Mouse (Mus musculus) lung, embryonic 16.5 days (tissue): ENCODE measurements around the gene Antxr2. TPM values are rescaled to one million over a fixed set of nuclear protein-coding genes. Genes with fewer than 3 reads are reported as not detected.

ENCODE experiments used
- ATAC-seq: fragments of 200-750 bp; cut with Nextera tagmentation; 2 replicates; pipeline ENCODE4 v1.8.0; 2017; ENCODE audit warnings: low read depth, mild to moderate bottlenecking, moderate library complexity
- H3K27ac ChIP-seq: fragments of 300-500 bp; sonication (generic); 2 replicates; pipeline ENCODE4 v1.5.1; 2014; ENCODE audit warnings: mild to moderate bottlenecking, control low read depth, low read length
- H3K27me3 ChIP-seq: fragments of 300-500 bp; sonication (generic); 2 replicates; pipeline ENCODE4 v1.6.1; 2014; ENCODE audit warnings: low read depth, low read length, mixed read lengths; ENCODE audit not compliant: control insufficient read depth, insufficient read depth
- H3K36me3 ChIP-seq: fragments of 300-500 bp; sonication (generic); 2 replicates; pipeline ENCODE4 v1.6.1; 2014; ENCODE audit warnings: low read length; ENCODE audit not compliant: control insufficient read depth, insufficient read depth
- H3K4me1 ChIP-seq: fragments of 300-500 bp; sonication (generic); replicated peaks from 2 replicates; pipeline ENCODE4 v1.6.1; 2014; ENCODE audit warnings: low read length, mixed read lengths; ENCODE audit not compliant: control insufficient read depth, insufficient read depth
- H3K4me2 ChIP-seq: fragments of 300-500 bp; sonication (generic); 2 replicates; pipeline ENCODE4 v1.6.1; 2014; ENCODE audit warnings: low read depth, low read length, control low read depth
- H3K4me3 ChIP-seq: fragments of 300-500 bp; sonication (generic); 2 replicates; pipeline ENCODE4 v1.5.1; 2014; ENCODE audit warnings: mild to moderate bottlenecking, low read length, control low read depth
- H3K9ac ChIP-seq: fragments of 300-500 bp; sonication (generic); 2 replicates; pipeline ENCODE4 v1.6.1; 2014; ENCODE audit warnings: low read length, control low read depth
- H3K9me3 ChIP-seq: fragments of 300-500 bp; sonication (generic); 2 replicates; pipeline ENCODE4 v1.6.1; 2016; ENCODE audit warnings: low read length; ENCODE audit not compliant: control insufficient read depth
- WGBS: fragments of 180-500 bp; shearing (Covaris S2); extraction: QIAGEN DNeasy Blood & Tissue Kit; methylation state at CpG from one replicate; pipeline ENCODE4 v1.1.7; 2014; 5-methylcytosine and 5-hydroxymethylcytosine counted together
- polyA plus RNA-seq: library from polyadenylated mRNA; unstranded; fragments of >200 nt; fragmentation: Nextera tagmentation; extraction: Ambion mirVana; gene quantifications from 2 replicates; pipeline ENCODE4 v1.2.1, GENCODE M21; 2015

Antxr2 gene
- 28.8 and 35.5 TPM in 2 replicates for polyA plus RNA-seq

DNA sequence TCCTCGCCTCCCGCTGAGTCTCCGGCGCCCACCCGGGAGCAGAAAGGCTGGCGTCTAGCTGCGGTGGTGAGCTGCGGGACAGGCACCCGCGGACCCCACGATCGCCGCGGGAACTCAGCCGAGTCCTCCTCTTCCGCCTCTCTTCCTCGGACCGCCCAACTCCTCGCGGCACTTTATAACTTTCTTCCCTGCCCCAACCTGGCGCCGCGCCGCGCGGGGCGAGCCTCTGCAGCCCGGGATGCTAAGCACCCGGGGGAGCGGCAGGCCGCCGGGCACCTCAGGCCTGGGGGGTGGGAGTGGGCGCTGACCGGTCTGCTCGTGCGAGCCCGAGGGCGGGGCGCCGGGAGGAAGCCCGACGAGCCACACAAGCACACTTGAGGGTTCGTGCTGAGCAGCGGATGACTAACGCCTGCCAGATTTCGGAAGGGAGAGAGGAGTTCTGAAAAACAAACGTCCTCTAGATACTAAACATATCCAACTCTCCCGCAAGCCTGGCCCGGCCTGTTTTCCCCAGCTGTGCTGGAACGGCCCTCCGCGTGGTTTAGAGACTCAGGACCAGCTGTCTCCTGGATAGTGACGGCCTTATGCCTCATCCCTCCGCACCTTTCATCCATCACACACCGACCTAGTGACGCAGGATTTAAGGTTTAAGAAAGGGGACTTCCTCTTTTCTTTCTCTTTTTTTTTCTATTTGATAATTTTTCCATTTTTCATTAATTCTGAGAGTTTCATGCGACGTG, at the start of gene Antxr2:
TSS of gene Antxr2 (minus strand) at position 142 of the 740 bp plus-strand sequence.
- Histone ChIP-seq H3K4me3 (peak within 1 kb of the TSS; percentile 76), H3K9ac (peak within 1 kb of the TSS; percentile 71), H3K4me2 (peak within 1 kb of the TSS; percentile 79), H3K36me3 (peaks cover 4% of the 10 kb centered on the region; the same call in 1 of the 2 replicates), H3K27ac (peak within 1 kb of the TSS; percentile 88), H3K4me1 (peaks cover 17% of the 10 kb centered on the region), H3K9me3 (no peaks in the 10 kb centered on the region), H3K27me3 (peaks cover 2% of the 10 kb centered on the region; the same call in 1 of the 2 replicates)
- ATAC-seq, result peak; percentile 84
- WGBS, result 2% methylated on average over 52 of the region's 58 CpGs

DNA sequence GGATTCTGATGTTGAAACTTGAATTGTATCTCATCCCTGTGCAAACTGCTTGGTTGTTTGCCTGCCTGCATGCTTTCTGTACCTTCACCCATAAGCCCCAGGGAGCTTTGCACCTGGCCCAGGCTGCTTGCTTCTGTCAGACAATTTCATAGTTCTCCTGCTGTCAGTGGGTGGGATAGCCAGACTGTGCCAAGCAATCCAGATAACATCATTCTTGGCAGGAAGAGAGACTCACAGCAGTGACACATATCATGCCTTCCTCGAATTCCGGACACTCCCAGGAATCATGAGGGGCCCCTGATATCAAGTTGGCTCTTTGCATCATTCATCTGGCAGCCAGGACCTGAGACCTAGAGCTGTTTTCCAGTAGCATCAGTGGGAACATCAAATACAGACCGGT, 45.8 kb upstream of the Antxr2 start:
- Histone ChIP-seq H3K36me3 (no peaks in the 10 kb centered on the region), H3K9ac (no peak overlapping the region), H3K4me3 (no peak overlapping the region), H3K9me3 (no peaks in the 10 kb centered on the region), H3K27me3 (no peaks in the 10 kb centered on the region), H3K27ac (no peak overlapping the region), H3K4me2 (no peak overlapping the region), H3K4me1 (no peaks in the 10 kb centered on the region)
- 34% methylated on average over 3 of the region's 3 CpGs for WGBS
- no peak for ATAC-seq

DNA sequence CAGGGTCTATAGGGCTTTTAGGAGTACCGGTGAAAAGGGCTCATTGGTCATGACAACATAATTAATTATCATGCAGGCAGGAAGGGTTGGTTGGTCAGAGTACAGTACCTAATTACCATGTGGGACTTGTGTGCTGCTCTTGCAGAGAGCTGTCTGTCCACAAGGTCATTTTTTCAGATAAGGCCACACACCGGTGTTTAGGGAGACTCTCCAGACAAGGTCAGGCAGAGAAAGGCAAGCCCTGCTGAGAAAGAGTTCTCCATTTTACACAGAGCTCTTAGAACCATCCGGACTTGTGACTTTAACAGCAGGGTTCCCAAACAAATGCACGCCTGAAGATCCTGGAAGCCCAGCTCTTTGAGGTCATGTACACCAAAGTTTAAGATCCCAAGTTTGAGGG, 38.3 kb upstream of the Antxr2 start:
- Histone ChIP-seq H3K9ac (no peak overlapping the region), H3K4me3 (no peak overlapping the region), H3K4me1 (no peaks in the 10 kb centered on the region), H3K9me3 (no peaks in the 10 kb centered on the region), H3K4me2 (no peak overlapping the region), H3K27ac (no peak overlapping the region), H3K27me3 (no peaks in the 10 kb centered on the region), H3K36me3 (no peaks in the 10 kb centered on the region)
- ATAC-seq, result no peak
- WGBS, result 54% methylated on average over 4 of the region's 4 CpGs

DNA sequence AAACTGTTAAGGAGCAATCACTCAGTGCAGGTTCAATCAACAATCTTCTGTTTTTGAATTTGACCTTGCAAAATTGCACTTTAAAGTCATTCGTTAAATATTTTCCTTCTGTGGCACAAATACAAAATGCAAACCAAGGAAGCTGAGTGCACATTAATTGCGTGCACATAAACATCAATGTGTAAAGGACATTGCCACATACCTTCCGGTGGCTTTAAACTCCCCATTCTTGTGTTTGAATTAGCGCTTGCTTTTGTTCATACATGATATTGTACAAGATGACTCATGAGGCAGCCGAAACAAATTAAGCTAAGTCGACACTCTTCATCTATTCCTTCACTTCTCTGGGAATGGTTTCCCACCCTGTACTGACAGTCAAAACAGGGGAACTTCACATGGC, 24.4 kb upstream of the Antxr2 start:
- Histone ChIP-seq H3K4me1 (no peaks in the 10 kb centered on the region), H3K4me3 (no peak overlapping the region), H3K36me3 (no peaks in the 10 kb centered on the region), H3K9me3 (no peaks in the 10 kb centered on the region), H3K9ac (no peak overlapping the region), H3K27me3 (no peaks in the 10 kb centered on the region), H3K4me2 (no peak overlapping the region), H3K27ac (no peak overlapping the region)
- WGBS, result 84% methylated on average over 6 of the region's 6 CpGs
- no peak for ATAC-seq

DNA sequence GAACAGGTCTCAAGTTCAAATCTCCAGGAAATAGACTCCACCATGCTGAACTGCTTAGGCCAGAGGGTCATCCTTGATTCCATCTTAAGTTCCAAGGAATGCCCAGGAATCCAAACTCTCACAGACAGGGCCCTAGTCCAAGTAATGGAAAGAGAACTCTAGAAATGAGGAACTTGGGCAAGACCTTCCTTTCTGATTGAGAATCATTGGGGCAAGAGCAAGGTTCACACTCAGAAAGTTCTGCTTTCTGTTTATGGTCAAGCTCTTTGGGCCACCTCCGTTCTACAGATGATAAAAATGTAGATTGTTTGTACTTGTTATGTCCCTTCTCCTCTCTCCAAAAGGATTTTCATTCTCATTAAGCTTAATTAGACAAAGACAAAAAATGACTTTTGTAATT, 24.0 kb upstream of the Antxr2 start:
- Histone ChIP-seq H3K27ac (no peak overlapping the region), H3K27me3 (no peaks in the 10 kb centered on the region), H3K9me3 (no peaks in the 10 kb centered on the region), H3K9ac (no peak overlapping the region), H3K4me1 (no peaks in the 10 kb centered on the region), H3K36me3 (no peaks in the 10 kb centered on the region), H3K4me3 (no peak overlapping the region), H3K4me2 (no peak overlapping the region)
- WGBS, result 87% methylated on average over 1 of the region's 1 CpGs
- no peak for ATAC-seq

DNA sequence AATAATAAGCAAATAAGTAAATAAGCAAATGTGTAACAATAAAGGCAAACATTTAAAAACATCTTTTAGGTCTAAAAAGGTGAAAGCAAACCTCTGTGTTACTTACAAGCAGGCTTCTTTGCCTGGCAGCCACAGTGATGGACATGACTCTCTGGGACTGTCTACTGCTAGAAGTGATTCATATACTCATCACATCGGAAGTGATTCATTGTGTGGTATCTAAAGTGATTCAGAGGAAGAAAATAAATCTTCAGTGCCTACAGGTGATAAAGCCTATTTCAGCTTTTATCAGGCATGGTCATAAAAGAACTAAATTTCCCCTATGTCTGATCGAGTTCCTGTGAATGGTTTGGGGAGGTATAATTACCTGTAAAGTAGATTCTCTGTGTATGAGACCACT, 4.1 kb upstream of the Antxr2 start:
- 79% methylated on average over 2 of the region's 2 CpGs for WGBS
- H3K36me3 ChIP-seq, result no peaks in the 10 kb centered on the region
- H3K9ac ChIP-seq, result no peak overlapping the region
- ATAC-seq, result no peak
- no peak overlapping the region for H3K4me2 ChIP-seq
- H3K4me1 ChIP-seq, result peaks cover 3% of the 10 kb centered on the region
- peaks cover 2% of the 10 kb centered on the region; the same call in 1 of the 2 replicates for H3K27me3 ChIP-seq
- no peaks in the 10 kb centered on the region for H3K9me3 ChIP-seq
- no peak overlapping the region for H3K4me3 ChIP-seq
- H3K27ac ChIP-seq, result no peak overlapping the region

DNA sequence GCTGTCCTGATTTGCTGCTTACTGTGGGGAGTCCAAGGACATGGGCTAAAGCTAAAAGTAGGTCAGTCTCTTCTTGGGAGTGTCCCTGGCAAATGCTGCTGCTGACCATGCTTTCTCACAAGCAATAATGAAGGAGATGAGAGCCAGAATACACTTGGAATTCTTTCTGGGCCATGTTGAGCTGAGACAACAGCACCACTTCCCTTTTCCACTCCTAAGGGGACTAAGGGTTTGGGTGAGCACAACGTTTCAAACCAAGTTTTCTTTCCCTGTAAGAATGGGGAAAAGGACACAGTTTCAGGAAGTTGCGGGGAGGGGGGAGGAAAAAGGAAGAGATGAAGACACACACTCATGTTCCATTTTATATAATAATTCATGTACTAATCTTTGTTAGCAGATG, 3.4 kb upstream of the Antxr2 start:
- no peak for ATAC-seq
- H3K4me2 ChIP-seq, result no peak overlapping the region
- no peaks in the 10 kb centered on the region for H3K9me3 ChIP-seq
- peaks cover 10% of the 10 kb centered on the region for H3K4me1 ChIP-seq
- no peak overlapping the region for H3K4me3 ChIP-seq
- no peaks in the 10 kb centered on the region for H3K36me3 ChIP-seq
- WGBS, result 62% methylated on average over 2 of the region's 2 CpGs
- peaks cover 2% of the 10 kb centered on the region; the same call in 1 of the 2 replicates for H3K27me3 ChIP-seq
- no peak overlapping the region for H3K9ac ChIP-seq
- H3K27ac ChIP-seq, result no peak overlapping the region

DNA sequence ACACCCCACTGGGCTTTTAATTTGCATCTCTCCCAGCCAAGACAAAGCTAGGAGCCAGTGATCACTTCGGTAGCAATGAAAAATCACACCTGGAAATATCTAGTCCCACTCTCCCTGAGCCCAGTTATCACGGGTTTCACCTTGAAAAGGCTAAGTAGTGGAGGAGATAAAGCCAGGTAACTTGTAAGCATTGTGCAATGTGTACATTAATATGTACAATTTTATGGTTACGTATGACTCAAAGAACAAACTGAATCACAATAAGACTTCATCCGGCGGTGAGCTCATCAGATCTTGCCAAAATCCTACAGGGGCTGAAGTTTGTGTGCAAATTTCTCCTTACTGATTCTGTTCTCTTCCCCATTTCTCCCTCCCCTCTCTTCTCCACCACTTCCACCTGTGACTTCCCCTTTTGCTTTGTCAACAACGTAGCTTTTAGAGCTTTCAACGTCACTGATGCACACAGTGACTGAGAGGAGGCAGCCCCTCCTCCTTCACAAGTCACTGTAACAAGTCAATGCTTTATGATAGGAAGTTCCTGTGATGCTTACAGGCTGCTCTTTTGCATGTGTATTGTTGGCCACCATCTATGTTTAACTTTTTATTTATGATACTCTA, 2.1 kb upstream of the Antxr2 start:
- no peak overlapping the region for H3K27ac ChIP-seq
- ATAC-seq, result no peak
- H3K9me3 ChIP-seq, result no peaks in the 10 kb centered on the region
- no peak overlapping the region for H3K4me2 ChIP-seq
- H3K4me1 ChIP-seq, result peaks cover 16% of the 10 kb centered on the region
- no peaks in the 10 kb centered on the region for H3K36me3 ChIP-seq
- no peak overlapping the region for H3K9ac ChIP-seq
- H3K27me3 ChIP-seq, result peaks cover 2% of the 10 kb centered on the region; the same call in 1 of the 2 replicates
- WGBS, result 63% methylated on average over 7 of the region's 7 CpGs
- no peak overlapping the region for H3K4me3 ChIP-seq

DNA sequence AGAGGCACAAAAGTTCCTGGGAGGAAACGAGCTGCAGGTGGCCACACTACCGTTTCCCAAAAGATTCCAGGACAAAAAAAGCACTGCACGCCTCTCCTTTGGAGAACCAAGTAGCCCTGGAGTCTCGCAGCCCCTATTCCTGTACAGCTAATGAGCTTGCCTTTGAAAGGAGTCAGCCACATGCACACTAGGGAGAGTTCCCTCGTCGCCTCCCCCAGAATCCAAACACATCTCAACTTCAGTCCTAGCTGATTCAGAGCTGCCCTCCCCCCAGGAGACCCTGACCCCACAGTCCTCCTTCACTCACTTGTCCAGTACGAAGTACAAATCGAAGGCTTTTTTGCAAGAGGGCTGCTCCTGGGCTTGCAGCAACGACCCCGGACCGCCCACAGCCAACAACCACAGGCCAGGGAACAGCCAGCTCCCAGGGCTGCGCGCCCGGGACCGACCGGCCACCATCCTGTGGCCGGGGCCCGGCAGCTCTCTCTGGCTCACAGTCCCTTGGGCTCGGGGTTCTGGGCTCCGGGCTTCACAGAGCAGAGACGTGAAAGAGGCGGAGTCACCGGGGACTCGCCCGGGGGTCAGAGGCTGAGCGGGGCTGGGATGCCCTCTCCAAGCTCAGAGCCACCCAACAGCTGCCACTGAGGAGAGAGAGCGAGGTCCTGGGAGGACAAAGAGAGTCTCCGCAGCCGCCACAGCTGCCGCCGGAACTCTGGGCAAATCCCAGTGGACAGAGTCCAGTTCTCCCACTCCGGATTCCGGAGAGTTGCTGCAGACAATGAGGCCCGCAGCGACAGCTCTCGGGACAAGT, 547 bp downstream of the Antxr2 start:
- Histone ChIP-seq H3K4me3 (peak overlapping the region; percentile 76), H3K9ac (peak overlapping the region; percentile 71), H3K27me3 (peaks cover 2% of the 10 kb centered on the region; the same call in 1 of the 2 replicates), H3K36me3 (peaks cover 11% of the 10 kb centered on the region), H3K4me1 (peaks cover 17% of the 10 kb centered on the region), H3K4me2 (peak overlapping the region; percentile 79), H3K9me3 (no peaks in the 10 kb centered on the region), H3K27ac (peak overlapping the region; percentile 88)
- ATAC-seq, result peak; percentile 85
- under 1% methylated on average over 36 of the region's 36 CpGs for WGBS
